Comparison of ENCODE assay signal across 15 mouse cellular contexts in genomic region chr17:7929279-7929678, GRCm38 (mm10). TPM values are rescaled to one million over a fixed set of nuclear protein-coding genes. Genes with fewer than 3 reads are reported as not detected.
A peak's percentile ranks its signal among the peaks of the same experiment; 100 is the strongest.
DNase-seq lines count a peak whose midpoint lies in the region; TF ChIP-seq lines count a peak whose summit lies in the region.
"Had no signal": no experiment of that assay in that cellular context is flagged by ENCODE, and none has a peak within 500 bp of the region (broad histone marks: within the 10 kb centered on the region; RNA-seq: fewer than 3 reads in every experiment).

No protein-coding gene starts in this region.

- no peaks in the 10 kb centered on the region for H3K27me3 ChIP-seq in liver, adult 2 months (ENCODE audit: control insufficient read depth, insufficient read depth, low read length)
- H3K27me3 ChIP-seq in E14TG2a.4 (ENCODE audit: insufficient read depth, low read length) = peaks cover 3% of the 10 kb centered on the region; the same call in 1 of the 2 replicates
- H3K27me3 ChIP-seq: forebrain, embryonic 12.5 days; liver, embryonic 13.5 days; neural tube, embryonic 12.5 days had no signal

- no peaks in the 10 kb centered on the region for H3K36me3 ChIP-seq in liver, adult 2 months (ENCODE audit: control insufficient read depth, insufficient read depth, low read length)
- no peaks in the 10 kb centered on the region for H3K36me3 ChIP-seq in E14TG2a.4 (ENCODE audit: insufficient read depth, low read length)
- H3K36me3 ChIP-seq: forebrain, embryonic 12.5 days; liver, embryonic 13.5 days; neural tube, embryonic 12.5 days had no signal

- no peak overlapping the region for H3K27ac ChIP-seq in liver, adult 2 months (replicated peaks; ENCODE audit: insufficient read depth, low read depth, low read length)
- H3K27ac ChIP-seq: forebrain, embryonic 12.5 days; liver, embryonic 13.5 days; neural tube, embryonic 12.5 days had no signal

- 33% methylated on average over 8 of the region's 8 CpGs for WGBS in liver, adult 2 months

- H3K79me2 ChIP-seq in liver, adult 2 months (ENCODE audit: control insufficient read depth, insufficient read depth, low read length) = no peaks in the 10 kb centered on the region

- no peak overlapping the region for H3K4me3 ChIP-seq in liver, adult 2 months (ENCODE audit: insufficient read depth, low read depth, low read length)
- no peak overlapping the region for H3K4me3 ChIP-seq in E14TG2a.4 (replicated peaks; ENCODE audit: low read length)
- H3K4me3 ChIP-seq: forebrain, embryonic 12.5 days; liver, embryonic 13.5 days; neural tube, embryonic 12.5 days had no signal

- intact Hi-C loops in left cerebral cortex, postnatal 4 days (cut with DNase I) = loop anchor here (5.0 kb wide), 1 partner anchor 62 kb away; no protein-coding TSS in a partner anchor

- H3K4me1 ChIP-seq in liver, adult 2 months (ENCODE audit: control insufficient read depth, insufficient read depth, low read length) = no peaks in the 10 kb centered on the region
- peaks cover 3% of the 10 kb centered on the region; the same call in 1 of the 2 replicates for H3K4me1 ChIP-seq in E14TG2a.4 (replicated peaks; ENCODE audit: low read depth, low read length)

- peak; percentile 23 for DNase-seq in adrenal gland, postnatal 14 days
- DNase-seq in adrenal gland, adult 8-10 months = no peak
- DNase-seq in liver, adult 2 months (ENCODE audit: extremely low read depth, low read depth, low spot score) = no peak
- DNase-seq in liver = no peak
- peak; percentile 87 for DNase-seq in induced T-regulatory cell, adult 2 months (ENCODE audit: low read depth)
- no peak for DNase-seq in left cerebral cortex, postnatal 4 days
- DNase-seq in kidney, adult 9 months = no peak
- DNase-seq: cerebellum, adult 11 months; gastrocnemius, postnatal 25 days; heart, postnatal 10 days; kidney, adult 8-10 months; liver, embryonic 13.5 days had no signal

- TF ChIP-seq CTCF in liver, adult 2 months (IDR thresholded peaks at IDR 0.05; ENCODE audit: low read depth, low read length) = peak; percentile 48
- TF ChIP-seq CTCF in E14TG2a.4 (conservative IDR thresholded peaks at IDR 0.05; ENCODE audit: low read length) = peak; percentile 59

- no peaks in the 10 kb centered on the region for H3K9me3 ChIP-seq in E14TG2a.4 (ENCODE audit: low read length)
- H3K9me3 ChIP-seq: forebrain, embryonic 12.5 days; liver, embryonic 13.5 days; neural tube, embryonic 12.5 days had no signal

- no peak for TF ChIP-seq POLR2A in liver, adult 2 months (IDR thresholded peaks at IDR 0.05; ENCODE audit: extremely low read depth, insufficient read depth, low read length)

- no peak overlapping the region for H3K9ac ChIP-seq in liver, adult 2 months (ENCODE audit: low read depth, low read length)
- H3K9ac ChIP-seq: forebrain, embryonic 12.5 days; liver, embryonic 13.5 days; neural tube, embryonic 12.5 days had no signal

RNA-seq across cellular contexts. Expression of gene Tagap, which starts 3.5 kb away (rescaled TPM):
- total RNA-seq in adrenal gland, postnatal 14 days (2021) = 3.9 and 6.6 TPM in 2 replicates
- 1 to 10 TPM; 6.0 to 7.5 (median 6.9) TPM for total RNA-seq in adrenal gland, adult 8-10 months (2022)
- total RNA-seq in liver, adult 2 months (2014; rRNA removed) = 0.28 and 0.67 TPM in 2 replicates
- polyA plus RNA-seq in liver, adult 2 months (2012; rRNA removed) = 0.26 and 0.51 TPM in 2 replicates
- 1 to 10 TPM; 3.6 to 3.9 TPM for total RNA-seq in left cerebral cortex, postnatal 4 days (2021)

RNA-seq across cellular contexts. Expression of gene Rsph3a, which starts 16.1 kb away (rescaled TPM):
- total RNA-seq in adrenal gland, postnatal 14 days (2021) = 43.1 and 46.0 TPM in 2 replicates
- total RNA-seq in adrenal gland, adult 8-10 months (2022) = 10 to 100 TPM; 42.4 to 64.2 (median 45.2) TPM
- total RNA-seq in liver, adult 2 months (2014; rRNA removed) = 16.8 and 19.5 TPM in 2 replicates
- polyA plus RNA-seq in liver, adult 2 months (2012; rRNA removed) = 46.8 and 48.1 TPM in 2 replicates
- 10 to 100 TPM; 47.3 TPM for total RNA-seq in left cerebral cortex, postnatal 4 days (2021)

Comparison
In these comparisons a context has a peak if more than half of its experiments do, and no peak if none do; other contexts are left out.
1. DNase-seq: peak in adrenal gland, postnatal 14 days (single experiment) and induced T-regulatory cell, adult 2 months (single experiment); none in adrenal gland, adult 8-10 months (single experiment), liver, adult 2 months (single experiment), liver (single experiment), left cerebral cortex, postnatal 4 days (single experiment) and kidney, adult 9 months (single experiment).